Mouse (Mus musculus) lung, postnatal 4 days (tissue): Measurements from ENCODE around the gene Ltbr.

Experiments
- DNase-seq, 2 experiments: peaks; one replicate each; pipeline ENCODE4 v3.0.0; 2021

The Ltbr gene

GRCm38 (mm10) chr6:125344866-125345265 is 31.2 kb upstream of the Ltbr start:
- no peak for DNase-seq

GRCm38 (mm10) chr6:125344084-125344483 is 30.4 kb upstream of the Ltbr start:
- DNase-seq: peak; percentile 64 to 75

GRCm38 (mm10) chr6:125342198-125342597 is 28.5 kb upstream of the Ltbr start:
- DNase-seq: no peak

- DNase-seq: peak; percentile 53 to 81
Observed at GRCm38 (mm10) chr6:125340244-125340643, 26.6 kb upstream of the Ltbr start.

GRCm38 (mm10) chr6:125338791-125339660 is 25.3 kb upstream of the Ltbr start:
- DNase-seq: no peak

- DNase-seq: no peak
Observed at GRCm38 (mm10) chr6:125334356-125334755, 20.7 kb upstream of the Ltbr start.

GRCm38 (mm10) chr6:125333112-125333899 is 19.6 kb upstream of the Ltbr start:
- DNase-seq: no peak

GRCm38 (mm10) chr6:125330626-125331326 is 17.1 kb upstream of the Ltbr start:
- DNase-seq: peak; percentile 95 to 96

GRCm38 (mm10) chr6:125328243-125328642 is 14.6 kb upstream of the Ltbr start:
- peak; percentile 59 to 71 for DNase-seq

- no peak for DNase-seq
Observed at GRCm38 (mm10) chr6:125325337-125325736, 11.7 kb upstream of the Ltbr start.

- peak in 1 of 2 experiments; percentile 56 for DNase-seq
Observed at GRCm38 (mm10) chr6:125323547-125323946, 9.9 kb upstream of the Ltbr start.

GRCm38 (mm10) chr6:125322794-125323193 is 9.1 kb upstream of the Ltbr start:
- peak; percentile 56 to 79 for DNase-seq

- DNase-seq: peak; percentile 62 to 85
Observed at GRCm38 (mm10) chr6:125321114-125321855, 7.6 kb upstream of the Ltbr start.

- peak; percentile 70 to 85 for DNase-seq
Observed at GRCm38 (mm10) chr6:125320323-125320722, 6.6 kb upstream of the Ltbr start, which contains the start of gene Scnn1a. Gene Scnn1a, plus strand, starts transcription at chr6:125320659.

GRCm38 (mm10) chr6:125319919-125320296 is 6.2 kb upstream of the Ltbr start:
- DNase-seq: peak in 1 of 2 experiments; percentile 38

- peak; percentile 73 to 87 for DNase-seq
Observed at GRCm38 (mm10) chr6:125318981-125319918, 5.6 kb upstream of the Ltbr start.

GRCm38 (mm10) chr6:125317077-125317476 is 3.4 kb upstream of the Ltbr start:
- DNase-seq: peak in 1 of 2 experiments; percentile 14

- no peak for DNase-seq
Observed at GRCm38 (mm10) chr6:125314746-125315145, 1.1 kb upstream of the Ltbr start.

- peak in 1 of 2 experiments; percentile 39 for DNase-seq
Observed at GRCm38 (mm10) chr6:125314231-125314563, 512 bp upstream of the Ltbr start.

- DNase-seq: peak in 1 of 2 experiments; percentile 36
Observed at GRCm38 (mm10) chr6:125312581-125313355, 917 bp downstream of the Ltbr start.
